ENCODE assay signal across 8 mouse cellular contexts in genomic region chr10:115617456-115618287, GRCm38 (mm10). TPM values are rescaled to one million over a fixed set of nuclear protein-coding genes. Genes with fewer than 3 reads are reported as not detected.
DNase-seq lines count a peak whose midpoint lies in the region; ATAC-seq lines count a peak whose summit lies in the region.

No protein-coding gene starts in this region.

- H3K4me2 ChIP-seq in embryonic facial prominence, embryonic 11.5 days (ENCODE audit: low read depth, low read length): peak overlapping the region; percentile 43
- H3K4me2 ChIP-seq in midbrain, embryonic 14.5 days (ENCODE audit: low read length): peak overlapping the region; percentile 53

- no peak overlapping the region for H3K9ac ChIP-seq in embryonic facial prominence, embryonic 11.5 days (replicated peaks; ENCODE audit: low read length)
- no peak overlapping the region; the same call in 1 of the 2 replicates for H3K9ac ChIP-seq in midbrain, embryonic 14.5 days (replicated peaks; ENCODE audit: low read length)

- H3K27me3 ChIP-seq in embryonic facial prominence, embryonic 11.5 days (ENCODE audit: control insufficient read depth, insufficient read depth, low read length): no peaks in the 10 kb centered on the region
- H3K27me3 ChIP-seq in hindbrain, embryonic 10.5 days (ENCODE audit: insufficient read depth, poor library complexity, severe bottlenecking): 0 out of 2 replicates have a peak, but pooled peaks cover 5% of the 10 kb centered on the region
- H3K27me3 ChIP-seq in midbrain, embryonic 14.5 days (ENCODE audit: control insufficient read depth, insufficient read depth, low read length): no peaks in the 10 kb centered on the region

- peak; percentile 15 for DNase-seq in ovary, postnatal 14 days (ENCODE audit: low spot score)
- DNase-seq in ovary, postnatal 10 days (ENCODE audit: low spot score): no peak
- peak; percentile 41 for DNase-seq in ZHBTc4 (ENCODE audit: low read depth, low spot score)
- peak; percentile 89 for DNase-seq in embryonic facial prominence, embryonic 11.5 days (ENCODE audit: low spot score)
- DNase-seq in hindbrain, embryonic 10.5 days (ENCODE audit: low spot score): peak; percentile 28
- peak; percentile 22 to 34 for DNase-seq in left cerebral cortex, postnatal 10 days (ENCODE audit: extremely low spot score in 1 of 2, low spot score in 2 of 2)
- DNase-seq in midbrain, embryonic 14.5 days: peak; percentile 91
- DNase-seq in gastrocnemius, postnatal 4 days (ENCODE audit: low spot score in 2 of 2): no peak

- no peaks in the 10 kb centered on the region for H3K36me3 ChIP-seq in embryonic facial prominence, embryonic 11.5 days (replicated peaks; ENCODE audit: control insufficient read depth, insufficient read depth, low read depth, low read length)
- no peaks in the 10 kb centered on the region for H3K36me3 ChIP-seq in hindbrain, embryonic 10.5 days
- H3K36me3 ChIP-seq in midbrain, embryonic 14.5 days (ENCODE audit: control insufficient read depth, insufficient read depth, low read length): no peaks in the 10 kb centered on the region

- intact Hi-C loops in left cerebral cortex, postnatal 10 days (cut with DNase I): loop anchor here (5.0 to 10.0 kb wide), 3 partner anchors 183 to 293 kb away; no protein-coding TSS in a partner anchor

- H3K9me3 ChIP-seq in embryonic facial prominence, embryonic 11.5 days (replicated peaks; ENCODE audit: control insufficient read depth, low read length): no peaks in the 10 kb centered on the region
- no peaks in the 10 kb centered on the region for H3K9me3 ChIP-seq in hindbrain, embryonic 10.5 days
- no peaks in the 10 kb centered on the region for H3K9me3 ChIP-seq in midbrain, embryonic 14.5 days (ENCODE audit: control insufficient read depth, low read length)

- no peaks in the 10 kb centered on the region for H3K4me1 ChIP-seq in embryonic facial prominence, embryonic 11.5 days (ENCODE audit: control insufficient read depth, insufficient read depth, low read length)
- 0 out of 2 replicates have a peak, but pooled peaks cover 8% of the 10 kb centered on the region for H3K4me1 ChIP-seq in hindbrain, embryonic 10.5 days (replicated peaks)
- no peaks in the 10 kb centered on the region for H3K4me1 ChIP-seq in midbrain, embryonic 14.5 days (ENCODE audit: control insufficient read depth, insufficient read depth, low read length)

- ATAC-seq in embryonic facial prominence, embryonic 11.5 days (replicated peaks; ENCODE audit: insufficient number of reproducible peaks, low FRiP score, low TSS enrichment, low read depth): peak; percentile 77; the same call in 1 of the 2 replicates
- ATAC-seq in midbrain, embryonic 14.5 days (ENCODE audit: low FRiP score, low TSS enrichment): peak; percentile 78; the same call in 1 of the 2 replicates

- WGBS in embryonic facial prominence, embryonic 11.5 days: 11% methylated on average over 15 of the region's 15 CpGs
- WGBS in hindbrain, embryonic 10.5 days: 14% methylated on average over 14 of the region's 15 CpGs
- WGBS in midbrain, embryonic 14.5 days: 12% methylated on average over 15 of the region's 15 CpGs

- no peak overlapping the region for H3K27ac ChIP-seq in embryonic facial prominence, embryonic 11.5 days (replicated peaks; ENCODE audit: low read depth, low read length)
- no peak overlapping the region for H3K27ac ChIP-seq in hindbrain, embryonic 10.5 days
- no peak overlapping the region for H3K27ac ChIP-seq in midbrain, embryonic 14.5 days (replicated peaks; ENCODE audit: low read depth, low read length)

- H3K4me3 ChIP-seq in embryonic facial prominence, embryonic 11.5 days (ENCODE audit: low read depth, low read length): 0 out of 2 replicates have a peak overlapping the region, but pooled peaks have one; percentile 6
- H3K4me3 ChIP-seq in hindbrain, embryonic 10.5 days: peak overlapping the region; percentile 46
- peak overlapping the region; percentile 27 for H3K4me3 ChIP-seq in midbrain, embryonic 14.5 days (replicated peaks; ENCODE audit: low read depth, low read length)

RNA-seq across cellular contexts. Expression of gene Lgr5, which starts 30.1 kb away (rescaled TPM):
- polyA plus RNA-seq in embryonic facial prominence, embryonic 11.5 days (2014; fragmentation: Nextera tagmentation; extraction: Ambion mirVana): 10.2 and 11.5 TPM in 2 replicates
- 4.0 and 4.8 TPM in 2 replicates for polyA plus RNA-seq in hindbrain, embryonic 10.5 days (2016; fragmentation: Nextera tagmentation; extraction: Ambion mirVana)
- 1 to 10 TPM; 2.0 to 2.5 TPM for total RNA-seq in left cerebral cortex, postnatal 10 days (2021)
- 1.9 and 2.0 TPM in 2 replicates for polyA plus RNA-seq in midbrain, embryonic 14.5 days (2014; fragmentation: Nextera tagmentation; extraction: Ambion mirVana)
- 1 to 10 TPM; 1.8 to 2.7 TPM for total RNA-seq in gastrocnemius, postnatal 4 days (2021)

RNA-seq across cellular contexts. Expression of gene A930009A15Rik, which starts 47.9 kb away (rescaled TPM):
- polyA plus RNA-seq in embryonic facial prominence, embryonic 11.5 days (2014; fragmentation: Nextera tagmentation; extraction: Ambion mirVana): 0.21 TPM in 2 replicates
- 0.27 and 0.56 TPM in 2 replicates for polyA plus RNA-seq in hindbrain, embryonic 10.5 days (2016; fragmentation: Nextera tagmentation; extraction: Ambion mirVana)
- total RNA-seq in left cerebral cortex, postnatal 10 days (2021): under 1 TPM; 0.34 to 0.61 TPM
- polyA plus RNA-seq in midbrain, embryonic 14.5 days (2014; fragmentation: Nextera tagmentation; extraction: Ambion mirVana): 0.36 and 0.66 TPM in 2 replicates
- total RNA-seq in gastrocnemius, postnatal 4 days (2021): not detected

Comparison
In these comparisons a context has a peak if more than half of its experiments do, and no peak if none do; other contexts are left out.
1. DNase-seq: peak in ovary, postnatal 14 days (single experiment), ZHBTc4 (single experiment), embryonic facial prominence, embryonic 11.5 days (single experiment), hindbrain, embryonic 10.5 days (single experiment), left cerebral cortex, postnatal 10 days (2 of 2) and midbrain, embryonic 14.5 days (single experiment); none in ovary, postnatal 10 days (single experiment) and gastrocnemius, postnatal 4 days (0 of 2).
2. Peak in every context shown above with its lines, with median percentiles within 50 percentile points of each other: H3K4me3 ChIP-seq.